Mouse (Mus musculus) thymus, adult 2 months (tissue): Measurements from ENCODE around the gene Acr.

Experiments
- CTCF ChIP-seq: fragments of 200-500 bp; IDR thresholded peaks from 2 replicates; pipeline ENCODE4 v1.5.1; 2012; ENCODE audit warnings: mild to moderate bottlenecking, control low read depth, low read length, moderate library complexity, borderline replicate concordance; ENCODE audit not compliant: control insufficient read depth, poor library complexity, insufficient read depth; ENCODE audit errors: extremely low read depth
- POLR2A ChIP-seq: fragments of 200-500 bp; IDR thresholded peaks from 2 replicates; pipeline ENCODE4 v1.6.1; 2012; ENCODE audit warnings: mild to moderate bottlenecking, low read length, control low read depth, moderate library complexity; ENCODE audit not compliant: control insufficient read depth, poor library complexity, insufficient read depth; ENCODE audit errors: extremely low read depth

- TF ChIP-seq CTCF (no peak), POLR2A (no peak)
Measured at GRCm38 (mm10) chr15:89532924-89533842, 34.9 kb upstream of the Acr start.
